Mouse (Mus musculus) embryonic stem cell, embryonic (primary cell): Measurements from ENCODE around the gene Rnaseh2a.

ENCODE experiments used
- CTCF ChIA-PET, 4 experiments: fragments of 300-600 bp in 2 of 4; fragments of 350-600 bp in 2 of 4; sonication (Branson Sonifier 250); formaldehyde crosslinking; loops; one replicate each; lab custom pipeline; 2022; ENCODE audit warnings: inconsistent platforms in 2 of 4; lab: Charles Lee
- POLR2A ChIA-PET, 4 experiments: fragments of 300-600 bp in 2 of 4; fragments of 350-600 bp in 2 of 4; sonication (Branson Sonifier 250); formaldehyde crosslinking; loops; one replicate each; lab custom pipeline; 2022; ENCODE audit warnings: antibody characterized with exemption in 4 of 4, inconsistent platforms in 1 of 4; lab: Charles Lee

Gene Rnaseh2a

GRCm38 (mm10) chr8:84913502-84913900 lies 56.1 kb downstream of the Rnaseh2a start:
- CTCF ChIA-PET = interaction anchor here (0.6 to 2.9 kb wide), 14 partner anchors 10 to 176 kb away, joined by 3 to 25 read pairs (median 4); partner anchors contain the start of gene Gcdh (in 1 of the 4)
- POLR2A ChIA-PET = interaction anchor here (0.5 to 7.6 kb wide), 97 partner anchors 8 to 657 kb away, joined by 3 to 200 read pairs (median 5); partner anchors contain the start of genes Gcdh (in 4 of the 4), Calr (in 3 of the 4), Rad23a (in 3 of the 4) and Syce2 (in 3 of the 4)

GRCm38 (mm10) chr8:84912895-84913501 lies 56.6 kb downstream of the Rnaseh2a start:
- POLR2A ChIA-PET = interaction anchor here (0.5 to 7.6 kb wide), 108 partner anchors 8 to 656 kb away, joined by 3 to 200 read pairs (median 4); partner anchors contain the start of genes Gcdh (in 4 of the 4), Calr (in 3 of the 4), Hook2 (in 3 of the 4) and Junb (in 3 of the 4)
- CTCF ChIA-PET = interaction anchor here (0.6 to 2.9 kb wide), 17 partner anchors 9 to 176 kb away, joined by 3 to 25 read pairs (median 4); partner anchors contain the start of gene Gcdh (in 1 of the 4)

DNA sequence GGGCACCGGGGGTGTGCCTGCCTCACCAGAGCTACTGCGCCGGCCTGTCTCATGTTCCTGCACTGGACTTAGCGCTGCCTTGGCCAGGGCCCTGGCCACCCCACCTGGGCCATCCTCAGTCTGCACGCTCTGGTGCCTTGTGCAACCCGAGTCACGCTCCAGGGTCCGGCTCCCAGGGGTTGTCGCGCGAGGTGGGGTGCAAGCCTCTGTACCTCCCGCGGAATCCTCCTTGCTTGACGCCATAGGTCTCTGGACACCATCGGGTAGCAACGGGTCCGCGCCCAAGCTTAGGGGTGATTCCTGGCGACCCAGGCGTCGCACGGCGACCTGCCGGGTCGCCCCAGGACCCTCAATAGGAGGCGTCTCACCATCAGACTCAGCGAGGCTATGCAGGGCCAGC lies 57.2 kb downstream of the Rnaseh2a start:
- CTCF ChIA-PET = interaction anchor here (0.6 to 2.9 kb wide), 16 partner anchors 9 to 175 kb away, joined by 3 to 25 read pairs (median 4); partner anchors contain the start of gene Gcdh (in 1 of the 4)
- POLR2A ChIA-PET = interaction anchor here (0.5 to 7.6 kb wide), 79 partner anchors 7 to 656 kb away, joined by 3 to 200 read pairs (median 5); partner anchors contain the start of genes Gcdh (in 3 of the 4), Rad23a (in 3 of the 4), Tnpo2 (in 3 of the 4) and Calr (in 2 of the 4)

DNA sequence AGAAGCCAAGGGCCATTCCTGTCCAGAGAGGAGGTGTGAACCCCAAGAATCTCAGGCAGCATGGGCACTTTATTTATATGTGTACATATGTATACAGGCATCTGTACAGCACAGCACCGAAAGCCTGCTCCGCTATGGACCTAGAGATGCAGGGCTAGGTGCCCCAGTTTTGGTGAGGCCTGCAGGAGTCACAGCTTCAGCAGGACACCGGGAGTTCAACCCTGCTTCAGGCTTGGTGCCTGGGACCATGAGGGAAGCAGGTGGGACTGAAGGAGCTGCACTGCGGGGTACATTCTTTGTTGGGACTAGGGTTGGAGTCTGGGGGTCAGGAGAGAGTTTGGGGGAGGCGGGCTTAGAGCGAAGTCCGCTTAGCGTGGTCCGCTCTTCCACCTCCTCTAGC lies 57.7 kb downstream of the Rnaseh2a start:
- POLR2A ChIA-PET = interaction anchor here (0.5 to 7.6 kb wide), 33 partner anchors 7 to 248 kb away, joined by 3 to 200 read pairs (median 8); partner anchors contain the start of genes Gcdh (in 3 of the 4), Calr (in 2 of the 4), Klf1 (in 2 of the 4) and Tnpo2 (in 2 of the 4)
- CTCF ChIA-PET = interaction anchor here (0.6 to 2.9 kb wide), 7 partner anchors 8 to 98 kb away, joined by 3 to 25 read pairs (median 7); no protein-coding TSS in a partner anchor

DNA sequence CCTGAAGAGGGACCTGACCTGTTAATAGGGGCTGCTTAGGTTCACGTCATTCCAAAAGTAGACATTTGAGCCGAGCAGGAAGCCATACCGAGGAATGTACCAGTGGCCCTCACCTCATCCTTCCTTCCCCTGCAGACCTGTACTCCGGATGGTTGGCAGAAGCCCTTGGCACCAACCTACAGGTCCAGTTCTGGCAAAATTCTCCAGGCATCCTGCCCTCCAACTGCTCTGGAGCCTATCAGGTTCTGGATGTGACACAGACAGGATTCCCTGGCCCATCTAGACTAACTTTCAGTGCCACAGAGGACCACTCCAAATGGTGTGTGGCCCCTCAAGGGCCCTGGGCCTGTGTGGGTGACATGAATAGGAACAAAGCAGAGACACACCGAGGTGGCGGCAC lies 59.0 kb downstream of the Rnaseh2a start:
- CTCF ChIA-PET = no interaction called here
- POLR2A ChIA-PET = interaction anchor here in 3 of 4 experiments (0.7 to 4.0 kb wide), 9 partner anchors 18 to 208 kb away, joined by 3 to 33 read pairs (median 6); partner anchors contain the start of genes Calr (in 2 of the 3), Dhps (in 1 of the 3), Gcdh (in 1 of the 3) and Tnpo2 (in 1 of the 3)

- CTCF ChIA-PET = interaction anchor here in 2 of 4 experiments (1.2 to 1.6 kb wide), 2 partner anchors 25 to 28 kb away, joined by 3 to 7 read pairs; partner anchors contain the start of gene Mast1 (in 1 of the 2)
- POLR2A ChIA-PET = interaction anchor here (0.5 to 4.0 kb wide), 16 partner anchors 10 to 207 kb away, joined by 3 to 33 read pairs (median 10); partner anchors contain the start of genes Calr (in 3 of the 4), Gcdh (in 2 of the 4), Dhps (in 1 of the 4) and Junb (in 1 of the 4)
These were observed 59.6 kb downstream of the Rnaseh2a start for GRCm38 (mm10) chr8:84909949-84910348.

DNA sequence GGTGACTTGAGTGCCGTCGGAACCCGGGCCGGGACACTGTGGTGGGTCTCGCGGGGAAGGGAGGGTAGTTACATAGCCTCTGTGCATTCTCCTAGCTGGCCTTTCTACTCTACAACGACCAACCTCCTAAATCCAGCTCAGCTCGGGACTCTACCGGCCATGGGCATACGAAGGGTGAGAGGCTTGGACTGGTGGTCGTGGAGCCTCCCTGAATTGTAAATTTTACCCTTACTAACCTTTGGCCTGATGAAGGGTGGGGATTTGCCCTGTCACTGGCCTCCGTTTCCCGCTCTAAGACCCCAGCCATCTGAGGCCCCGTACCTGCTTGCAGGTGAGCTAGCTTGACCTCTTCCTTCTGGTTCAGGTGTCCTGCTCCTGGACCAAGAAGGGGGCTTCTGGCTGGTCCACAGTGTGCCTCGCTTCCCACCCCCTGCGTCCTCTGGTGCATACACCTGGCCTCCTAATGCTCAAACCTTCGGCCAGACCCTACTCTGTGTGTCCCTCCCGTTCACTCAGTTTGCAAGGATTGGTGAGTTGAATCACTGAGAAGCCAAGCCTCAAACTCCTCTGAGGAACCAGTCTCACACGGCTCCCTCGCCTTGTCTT lies 60.3 kb downstream of the Rnaseh2a start:
- ChIA-PET CTCF (interaction anchor here (0.5 to 2.3 kb wide), 16 partner anchors 16 to 252 kb away, joined by 3 to 10 read pairs (median 3); partner anchors contain the start of genes Farsa (in 1 of the 4), Gcdh (in 1 of the 4) and Mast1 (in 1 of the 4)), POLR2A (interaction anchor here in 3 of 4 experiments (0.5 to 4.0 kb wide), 48 partner anchors 11 to 1191 kb away, joined by 3 to 33 read pairs (median 5); partner anchors contain the start of genes Calr (in 3 of the 3), Dhps (in 3 of the 3), Farsa (in 2 of the 3) and Gcdh (in 2 of the 3))

GRCm38 (mm10) chr8:84908421-84909161 lies 61.0 kb downstream of the Rnaseh2a start, which contains the start of gene Dnase2a:
TSS of gene Dnase2a (plus strand) at chr8:84908560.
- CTCF ChIA-PET = interaction anchor here (0.5 to 2.3 kb wide), 18 partner anchors 15 to 252 kb away, joined by 3 to 10 read pairs (median 3); partner anchors contain the start of genes Farsa (in 1 of the 4), Gcdh (in 1 of the 4) and Mast1 (in 1 of the 4)
- POLR2A ChIA-PET = interaction anchor here (0.5 to 6.7 kb wide), 64 partner anchors 6 to 1190 kb away, joined by 3 to 200 read pairs (median 4); partner anchors contain the start of genes Calr (in 3 of the 4), Dhps (in 3 of the 4), Gcdh (in 3 of the 4) and Farsa (in 2 of the 4)

GRCm38 (mm10) chr8:84907979-84908378 lies 61.6 kb downstream of the Rnaseh2a start:
- ChIA-PET CTCF (interaction anchor here in 3 of 4 experiments (0.6 to 2.3 kb wide), 14 partner anchors 14 to 1005 kb away, joined by 3 to 10 read pairs (median 4); partner anchors contain the start of gene Gcdh (in 1 of the 3)), POLR2A (interaction anchor here (0.6 to 6.7 kb wide), 56 partner anchors 7 to 953 kb away, joined by 3 to 200 read pairs (median 4); partner anchors contain the start of genes Calr (in 3 of the 4), Gcdh (in 3 of the 4), Dhps (in 2 of the 4) and Syce2 (in 2 of the 4))

DNA sequence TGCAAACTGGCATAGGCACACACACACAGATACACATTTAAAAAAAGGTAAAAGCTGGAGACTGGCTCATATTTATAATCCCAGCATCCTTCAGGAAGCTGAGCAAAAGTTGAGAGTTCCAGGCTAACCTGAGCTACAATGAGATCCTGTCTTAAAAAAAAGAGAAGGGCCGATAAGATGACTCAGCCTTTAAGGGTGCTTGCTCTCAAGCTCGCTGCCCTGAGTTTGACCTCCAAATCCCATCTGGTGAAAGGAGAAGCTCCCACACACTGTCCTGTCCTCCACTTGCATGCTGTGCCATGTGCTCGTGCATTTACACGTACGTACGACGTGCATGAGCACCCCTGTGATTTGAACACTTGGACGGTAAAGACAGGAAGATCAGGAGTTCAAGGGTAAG lies 62.1 kb downstream of the Rnaseh2a start:
- ChIA-PET POLR2A (interaction anchor here (0.8 to 6.7 kb wide), 31 partner anchors 7 to 255 kb away, joined by 3 to 200 read pairs (median 6); partner anchors contain the start of genes Calr (in 3 of the 4), Gcdh (in 3 of the 4), Farsa (in 1 of the 4) and Junb (in 1 of the 4)), CTCF (interaction anchor here in 3 of 4 experiments (0.6 to 2.3 kb wide), 9 partner anchors 14 to 1004 kb away, joined by 4 to 10 read pairs (median 5); partner anchors contain the start of gene Gcdh (in 1 of the 3))

DNA sequence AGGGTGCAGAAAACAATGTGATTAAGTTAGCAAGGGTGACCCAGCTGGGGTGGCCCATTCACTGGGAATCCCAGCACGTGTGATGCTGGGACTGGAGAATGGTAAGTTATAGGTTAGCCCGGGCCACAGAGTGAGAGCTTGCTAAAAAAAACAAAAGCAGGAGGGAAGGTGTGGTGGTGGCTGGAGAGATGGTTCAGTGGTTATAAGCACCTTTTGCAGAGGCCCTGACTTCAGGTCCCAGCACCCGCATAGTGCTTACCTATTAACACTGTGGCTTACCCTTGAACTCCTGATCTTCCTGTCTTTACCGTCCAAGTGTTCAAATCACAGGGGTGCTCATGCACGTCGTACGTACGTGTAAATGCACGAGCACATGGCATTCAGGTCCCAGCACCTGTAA lies 62.5 kb downstream of the Rnaseh2a start:
- POLR2A ChIA-PET = interaction anchor here in 3 of 4 experiments (0.8 to 6.7 kb wide), 19 partner anchors 7 to 164 kb away, joined by 3 to 200 read pairs (median 6); partner anchors contain the start of genes Calr (in 2 of the 3), Gcdh (in 2 of the 3), Junb (in 1 of the 3) and Rad23a (in 1 of the 3)
- CTCF ChIA-PET = interaction anchor here in 3 of 4 experiments (0.6 to 2.3 kb wide), 5 partner anchors 22 to 1004 kb away, joined by 4 to 10 read pairs (median 8); no protein-coding TSS in a partner anchor
